Mouse (Mus musculus): ENCODE measurements at regions not wholly inside any gene's neighbourhood (a gene's known extent, or its start where the extent isn't known, plus 50 kb on each side); places are given as distances from the start of the nearest gene placed in this dataset.
"Not testable (repeated sequence)": the region's sequence is repeated elsewhere in the genome, so short reads cannot be mapped to it uniquely, and the experiment has no call there.

DNA sequence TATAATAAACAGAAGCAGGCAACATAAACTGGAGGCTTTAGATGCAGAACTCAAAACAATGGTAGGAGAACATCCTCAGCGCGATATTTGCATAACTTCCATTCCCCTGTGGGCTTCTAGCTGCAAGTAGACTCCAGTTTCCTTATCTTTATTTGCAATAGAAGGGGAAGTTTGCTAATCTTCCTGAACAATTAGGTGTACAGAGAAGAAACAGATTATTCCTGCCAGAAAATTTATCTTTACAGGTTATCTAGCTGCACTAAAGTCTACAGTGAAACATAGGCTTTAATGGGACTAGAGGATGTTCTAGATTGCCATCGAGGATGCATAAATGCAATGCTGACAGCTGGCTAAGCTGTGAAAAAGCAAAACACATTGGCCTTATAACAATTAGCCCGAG lies 1544.0 kb downstream of the Efna5 start:
- TF ChIP-seq CTCF (conservative IDR thresholded peaks at IDR 0.05): no peak
- H3K4me3 ChIP-seq: no peak overlapping the region
- no peak overlapping the region for H3K27ac ChIP-seq
- DNase-seq (ENCODE audit: low spot score in 2 of 2): no peak

GRCm38 (mm10) chr17:61325401-61325800 lies 1555.7 kb downstream of the Efna5 start:
- Histone ChIP-seq H3K27ac (no peak overlapping the region), H3K4me3 (no peak overlapping the region)
- DNase-seq (ENCODE audit: low spot score in 2 of 2): no peak
- no peak for TF ChIP-seq CTCF (conservative IDR thresholded peaks at IDR 0.05)

DNA sequence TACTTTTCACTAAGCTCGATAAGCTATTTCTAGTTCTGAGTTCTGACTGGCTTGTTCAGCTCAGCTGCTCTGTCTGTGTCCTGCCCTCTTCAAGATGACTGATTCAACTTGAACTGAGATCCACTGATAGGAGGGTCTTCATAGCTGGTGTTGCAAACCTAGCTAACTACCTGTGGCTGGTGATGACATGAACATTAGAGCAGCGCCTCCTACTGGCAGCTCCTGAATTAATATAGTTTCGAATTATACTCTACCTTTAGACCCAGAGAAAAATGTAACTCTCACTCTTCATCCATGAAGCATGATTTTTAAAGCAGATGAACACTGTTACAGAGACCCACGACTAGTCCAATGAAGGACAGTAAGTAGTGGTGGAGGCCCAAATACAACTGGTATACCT lies 1560.3 kb downstream of the Efna5 start:
- peak; percentile 43 for TF ChIP-seq CTCF (conservative IDR thresholded peaks at IDR 0.05)
- Histone ChIP-seq H3K4me3 (no peak overlapping the region), H3K27ac (no peak overlapping the region)
- no peak for DNase-seq (ENCODE audit: low spot score in 2 of 2)

- Histone ChIP-seq H3K4me3 (no peak overlapping the region), H3K27ac (no peak overlapping the region)
- no peak for TF ChIP-seq CTCF (conservative IDR thresholded peaks at IDR 0.05)
- no peak for DNase-seq (ENCODE audit: low spot score in 2 of 2)
These were observed 1567.7 kb downstream of the Efna5 start for GRCm38 (mm10) chr17:61313424-61313823.

DNA sequence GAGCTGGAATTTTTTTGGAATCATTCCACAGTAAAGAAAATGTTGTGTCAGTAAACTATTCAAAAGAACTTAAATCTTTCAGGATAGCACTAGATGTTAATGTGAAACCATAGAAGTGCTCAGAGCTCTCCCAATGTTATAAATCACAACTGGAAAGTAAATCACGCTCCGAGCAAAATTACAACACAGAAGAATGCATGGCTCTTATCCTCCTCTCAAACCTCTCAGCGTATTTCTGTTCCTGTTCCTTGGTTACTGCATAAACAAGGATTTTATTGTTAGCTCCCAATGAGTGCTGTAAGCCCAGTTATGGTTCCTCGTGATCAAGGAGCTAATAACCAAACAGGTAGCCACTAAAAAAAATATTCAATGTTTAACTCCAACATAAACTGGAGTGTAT lies 1569.9 kb downstream of the Efna5 start:
- H3K4me3 ChIP-seq: no peak overlapping the region
- TF ChIP-seq CTCF (conservative IDR thresholded peaks at IDR 0.05): no peak
- DNase-seq (ENCODE audit: low spot score in 2 of 2): no peak
- no peak overlapping the region for H3K27ac ChIP-seq

- TF ChIP-seq CTCF (conservative IDR thresholded peaks at IDR 0.05): no peak
- Histone ChIP-seq H3K4me3 (no peak overlapping the region), H3K27ac (no peak overlapping the region)
- no peak for DNase-seq (ENCODE audit: low spot score in 2 of 2)
These were observed 1577.5 kb downstream of the Efna5 start for GRCm38 (mm10) chr17:61303611-61304010.

GRCm38 (mm10) chr17:61301984-61302383 lies 1579.1 kb downstream of the Efna5 start:
- Histone ChIP-seq H3K4me3 (no peak overlapping the region), H3K27ac (no peak overlapping the region)
- no peak for TF ChIP-seq CTCF (conservative IDR thresholded peaks at IDR 0.05)
- DNase-seq (ENCODE audit: low spot score in 2 of 2): no peak

DNA sequence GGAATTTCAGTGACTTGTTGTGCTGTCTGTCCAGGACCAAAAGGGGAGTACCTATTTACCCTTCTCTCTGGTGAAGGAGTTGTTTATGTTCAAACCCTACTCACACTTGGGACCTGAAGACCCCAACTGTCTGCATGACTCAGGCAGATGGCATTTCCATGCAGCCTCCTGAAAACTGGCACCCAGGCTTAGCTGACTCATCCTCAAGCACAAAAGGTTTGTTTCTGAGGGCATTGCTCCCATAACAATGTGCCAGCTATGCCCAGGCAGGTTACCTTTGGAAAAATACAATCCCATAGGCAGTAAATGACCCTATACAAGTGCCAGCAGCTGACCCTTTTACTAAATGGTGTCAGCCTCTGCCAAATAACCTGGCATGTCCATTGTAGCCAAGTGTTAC lies 1579.9 kb downstream of the Efna5 start:
- no peak overlapping the region for H3K4me3 ChIP-seq
- no peak for TF ChIP-seq CTCF (conservative IDR thresholded peaks at IDR 0.05)
- DNase-seq (ENCODE audit: low spot score in 2 of 2): no peak
- no peak overlapping the region for H3K27ac ChIP-seq

GRCm38 (mm10) chr17:61291129-61291528 lies 1590.0 kb downstream of the Efna5 start:
- no peak overlapping the region for H3K4me3 ChIP-seq
- DNase-seq (ENCODE audit: low spot score in 2 of 2): no peak
- no peak for TF ChIP-seq CTCF (conservative IDR thresholded peaks at IDR 0.05)
- no peak overlapping the region for H3K27ac ChIP-seq

- Histone ChIP-seq H3K4me3 (no peak overlapping the region), H3K27ac (no peak overlapping the region)
- no peak for DNase-seq (ENCODE audit: low spot score in 2 of 2)
- TF ChIP-seq CTCF (conservative IDR thresholded peaks at IDR 0.05): no peak
These were observed 1592.5 kb downstream of the Efna5 start for GRCm38 (mm10) chr17:61288590-61288989.

DNA sequence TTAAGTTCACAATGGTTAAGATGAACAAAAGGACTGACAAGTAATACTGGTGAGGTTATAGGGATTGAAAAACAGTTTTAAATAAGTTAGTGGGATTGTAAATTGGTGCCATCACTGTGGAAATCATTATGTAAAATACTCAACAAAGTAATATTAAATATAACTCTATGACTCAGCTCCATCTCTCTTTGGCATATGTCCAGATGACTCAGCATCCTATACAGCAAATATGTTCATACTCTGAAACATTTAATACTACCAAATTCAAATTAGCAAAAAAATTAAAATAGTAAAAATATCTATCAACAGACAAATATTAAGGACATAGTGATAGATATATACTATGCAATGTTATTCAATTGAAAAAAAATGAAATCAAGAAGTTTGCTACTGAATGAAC lies 1607.5 kb downstream of the Efna5 start:
- no peak for DNase-seq (ENCODE audit: low spot score in 2 of 2)
- no peak for TF ChIP-seq CTCF (conservative IDR thresholded peaks at IDR 0.05)
- Histone ChIP-seq H3K4me3 (no peak overlapping the region), H3K27ac (no peak overlapping the region)

- H3K4me3 ChIP-seq; DNase-seq (ENCODE audit: low spot score in 2 of 2); H3K27ac ChIP-seq: not testable (repeated sequence)
These were observed 1624.6 kb downstream of the Efna5 start for GRCm38 (mm10) chr17:61256526-61256925.

DNA sequence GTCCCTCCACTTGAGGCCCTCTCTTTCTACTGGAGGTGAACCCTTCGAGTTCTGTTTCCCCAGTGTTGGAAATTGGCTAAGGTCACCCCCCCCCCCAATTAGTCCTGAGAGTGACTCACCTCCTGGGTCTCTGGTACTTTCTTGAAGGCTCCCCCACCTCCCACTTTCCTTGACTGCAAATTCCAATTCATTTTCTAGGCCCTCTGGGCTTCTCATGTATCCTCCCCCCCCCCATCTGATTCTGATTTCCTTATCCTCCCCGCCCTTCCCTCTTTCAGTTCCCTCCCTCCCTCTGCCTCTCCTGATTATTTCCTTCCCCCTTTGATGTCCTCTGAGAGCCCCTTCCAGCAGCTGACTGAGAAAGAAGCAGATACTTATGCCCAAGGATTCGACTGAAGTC lies 1632.7 kb downstream of the Efna5 start:
- TF ChIP-seq CTCF (conservative IDR thresholded peaks at IDR 0.05): no peak
- no peak overlapping the region for H3K4me3 ChIP-seq
- no peak overlapping the region for H3K27ac ChIP-seq
- DNase-seq (ENCODE audit: low spot score in 2 of 2): no peak

DNA sequence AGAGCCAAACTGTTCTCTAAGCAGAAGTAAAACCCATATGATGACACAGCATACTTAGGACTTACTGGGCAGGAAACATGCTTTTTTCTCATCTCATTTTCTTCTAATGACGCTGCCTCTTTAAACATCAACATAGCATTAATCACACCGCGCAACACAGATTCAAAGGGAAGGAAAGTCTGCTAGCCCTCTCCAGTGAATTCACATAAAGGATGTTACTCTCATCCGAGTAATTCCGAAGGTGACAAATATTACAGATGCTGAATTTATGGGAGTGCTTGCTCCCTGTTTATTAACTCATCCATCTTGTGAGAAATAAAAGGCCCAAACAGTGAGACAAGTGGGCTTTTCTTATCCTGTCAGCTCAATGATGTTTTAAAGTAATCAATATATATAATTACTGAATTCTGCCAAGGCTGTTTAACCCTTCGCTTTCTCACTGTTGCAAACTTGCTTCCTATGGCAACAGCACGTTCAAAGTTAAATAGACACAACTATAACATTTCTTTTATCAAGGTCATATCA lies 1663.9 kb downstream of the Efna5 start:
- Histone ChIP-seq H3K4me3 (no peak overlapping the region), H3K27ac (no peak overlapping the region)
- TF ChIP-seq CTCF (conservative IDR thresholded peaks at IDR 0.05): no peak
- DNase-seq (ENCODE audit: low spot score in 2 of 2): no peak

- no peak overlapping the region for H3K27ac ChIP-seq
- TF ChIP-seq CTCF (conservative IDR thresholded peaks at IDR 0.05): no peak
- H3K4me3 ChIP-seq: no peak overlapping the region
- DNase-seq (ENCODE audit: low spot score in 2 of 2): no peak
These were observed 1676.8 kb downstream of the Efna5 start for GRCm38 (mm10) chr17:61204316-61204715.

DNA sequence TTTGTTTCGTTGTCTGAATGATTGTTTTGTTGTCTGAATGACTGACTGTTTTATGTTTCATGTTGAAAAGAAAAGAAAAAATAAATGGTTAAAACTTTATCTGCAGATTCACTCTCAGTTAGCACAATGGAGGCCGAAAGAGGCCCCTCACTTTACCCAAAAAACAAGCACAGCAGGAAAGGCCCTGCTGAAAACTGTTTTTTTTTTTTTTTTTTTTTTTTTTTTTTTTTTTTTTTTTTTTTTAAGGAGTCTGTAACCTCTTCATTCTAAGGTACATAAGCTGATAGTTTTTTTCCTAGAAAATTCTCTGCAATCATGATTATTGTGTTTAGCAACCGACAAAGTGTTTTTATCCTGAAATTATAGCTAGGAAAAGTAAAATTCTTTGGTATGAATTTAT lies 1693.2 kb downstream of the Efna5 start:
- H3K4me3 ChIP-seq; DNase-seq (ENCODE audit: low spot score in 2 of 2); H3K27ac ChIP-seq: not testable (repeated sequence)

All from layer of hippocampus, adult 2 months (tissue).